Mouse (Mus musculus) mouse trophoblast stem cell (cell line): ENCODE measurements at regions not wholly inside any gene's neighbourhood (a gene's known extent, or its start where the extent isn't known, plus 50 kb on each side); places are given as distances from the start of the nearest gene placed in this dataset.

Source experiments
- in situ Hi-C, 2 experiments: fragments of 300-500 bp; cut with MseI, MboI; formaldehyde crosslinking; loops; 2 replicates in 1 of 2; 3 replicates in 1 of 2; pipeline ENCODE4 v1.15.1; 2025

- in situ Hi-C loops, result no loop called here
Observed at GRCm38 (mm10) chrX:142540264-142540663, 140.9 kb upstream of the Tmem164 start.

- in situ Hi-C loops, result loop anchor here (5.0 to 10.0 kb wide), 2 partner anchors 253 to 255 kb away; no protein-coding TSS in a partner anchor
Observed at GRCm38 (mm10) chrX:142552196-142552595, 129.0 kb upstream of the Tmem164 start.

DNA sequence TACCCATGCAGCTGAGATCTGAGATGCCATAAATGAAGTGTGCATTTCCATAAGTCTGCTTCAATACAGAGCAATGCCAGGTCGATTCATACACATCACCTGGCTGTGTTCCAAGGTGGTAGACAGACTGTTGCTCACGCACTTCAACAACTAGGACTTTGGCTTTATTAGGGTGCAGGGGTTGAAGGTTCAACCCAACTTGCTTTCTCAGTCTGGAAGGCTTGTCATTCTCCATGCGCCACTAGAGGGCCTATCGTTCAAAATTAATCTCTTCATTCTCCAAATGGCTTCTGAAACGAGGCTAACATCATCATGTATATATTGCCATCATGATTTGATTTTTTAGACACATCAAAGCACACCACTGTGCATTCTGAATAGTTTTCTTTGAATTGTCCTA is 127.0 kb upstream of the Tmem164 start:
- in situ Hi-C loops, result loop anchor here (5.0 to 10.0 kb wide), 2 partner anchors 251 to 253 kb away; no protein-coding TSS in a partner anchor

GRCm38 (mm10) chrX:142557496-142557895 is 123.7 kb upstream of the Tmem164 start:
- in situ Hi-C loops, result loop anchor here in 1 of 2 experiments (10.0 kb wide), 1 partner anchor 247 kb away; no protein-coding TSS in a partner anchor

DNA sequence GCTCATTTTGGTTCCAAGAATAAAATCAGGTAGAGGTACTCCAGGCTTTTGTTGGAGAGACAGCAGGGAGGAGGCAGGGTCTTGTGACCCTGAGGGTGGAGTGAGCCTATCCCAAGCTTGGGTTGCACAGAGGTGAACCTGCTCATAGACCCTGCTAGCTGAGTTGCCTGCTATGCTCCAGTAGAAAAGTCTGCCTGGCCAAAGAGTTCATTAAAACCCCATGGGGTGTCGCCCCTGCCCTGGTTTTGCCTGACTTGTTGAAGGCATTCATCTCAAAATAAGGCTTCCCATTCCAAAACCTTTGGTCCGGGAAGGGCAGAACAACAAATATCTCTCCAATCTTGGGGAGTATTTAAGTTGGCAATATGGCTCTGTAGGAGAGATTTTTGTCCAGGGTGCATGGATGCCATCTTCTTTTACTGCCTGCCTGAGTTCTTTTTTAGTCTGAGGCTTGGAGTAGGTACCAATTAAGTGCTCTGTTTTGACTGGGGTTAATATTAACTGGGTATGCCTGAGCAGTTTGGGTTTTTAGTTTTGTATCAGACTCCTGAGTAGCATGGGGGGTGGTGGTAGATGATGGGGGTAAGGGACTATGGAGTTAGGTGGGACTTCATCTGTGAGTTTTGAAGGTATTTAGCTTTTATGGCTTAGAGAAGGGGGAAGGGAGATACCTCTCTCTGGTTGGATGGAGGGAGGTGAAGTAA is 120.8 kb upstream of the Tmem164 start:
- in situ Hi-C loops, result no loop called here

- in situ Hi-C loops, result no loop called here
Observed at GRCm38 (mm10) chrX:142561788-142562187, 119.4 kb upstream of the Tmem164 start.

DNA sequence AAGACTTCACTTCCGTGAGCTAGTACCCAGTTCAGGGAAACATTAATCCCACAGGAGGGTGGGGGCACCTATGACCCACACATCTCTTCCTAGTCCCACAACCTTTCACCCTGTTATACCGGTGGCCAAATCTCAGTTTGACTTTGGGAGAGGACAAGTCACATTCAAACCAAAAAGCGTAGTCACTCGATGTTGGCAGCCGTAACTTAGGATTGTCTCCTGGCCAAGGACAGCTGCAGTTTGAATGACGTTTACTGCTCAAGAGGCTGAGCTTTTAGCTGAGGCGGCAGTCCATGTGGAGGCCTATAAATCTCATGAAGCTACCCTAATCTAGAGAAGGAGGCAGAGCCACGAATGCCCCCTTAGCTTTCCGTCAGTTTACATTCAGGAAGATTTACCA is 117.0 kb upstream of the Tmem164 start:
- in situ Hi-C loops, result no loop called here

DNA sequence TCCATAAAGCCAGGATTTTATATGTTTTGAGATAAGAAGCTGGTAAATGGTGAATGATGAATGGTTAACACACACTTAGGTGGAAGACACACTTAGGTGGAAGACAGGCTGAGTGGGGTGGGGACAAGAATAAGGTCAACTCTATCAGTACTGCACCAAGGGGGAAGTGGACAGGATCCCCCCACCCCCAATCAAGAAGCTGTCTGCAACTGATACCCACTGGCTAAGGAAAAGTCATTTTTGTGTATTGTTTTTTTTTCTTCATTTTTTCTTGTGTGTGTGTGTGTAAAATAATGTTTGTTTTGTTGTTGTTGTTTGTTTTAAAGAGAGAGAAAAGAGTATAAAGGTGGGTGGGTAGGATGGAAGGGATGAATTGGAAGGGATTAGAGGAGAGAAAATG is 109.4 kb upstream of the Tmem164 start:
- in situ Hi-C loops, result no loop called here

DNA sequence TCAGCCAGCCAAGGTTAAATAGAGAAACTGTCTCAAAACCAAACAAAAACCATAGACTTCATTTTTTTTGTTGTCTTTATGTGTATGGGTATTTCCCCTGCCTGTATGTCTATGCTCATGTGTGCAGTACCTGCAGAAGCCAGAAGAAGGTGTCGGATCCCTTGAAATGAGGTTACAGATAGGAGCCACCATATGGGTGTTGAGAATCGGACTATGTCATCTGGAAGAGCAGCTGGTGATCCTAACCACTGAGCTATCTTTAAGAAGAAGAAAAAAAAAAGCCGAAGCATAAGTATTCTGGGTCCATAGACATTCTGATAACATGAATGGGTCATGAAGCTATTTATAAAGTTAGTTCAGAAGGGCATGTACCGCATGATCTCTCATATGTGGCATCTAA is 107.2 kb upstream of the Tmem164 start:
- in situ Hi-C loops, result no loop called here

DNA sequence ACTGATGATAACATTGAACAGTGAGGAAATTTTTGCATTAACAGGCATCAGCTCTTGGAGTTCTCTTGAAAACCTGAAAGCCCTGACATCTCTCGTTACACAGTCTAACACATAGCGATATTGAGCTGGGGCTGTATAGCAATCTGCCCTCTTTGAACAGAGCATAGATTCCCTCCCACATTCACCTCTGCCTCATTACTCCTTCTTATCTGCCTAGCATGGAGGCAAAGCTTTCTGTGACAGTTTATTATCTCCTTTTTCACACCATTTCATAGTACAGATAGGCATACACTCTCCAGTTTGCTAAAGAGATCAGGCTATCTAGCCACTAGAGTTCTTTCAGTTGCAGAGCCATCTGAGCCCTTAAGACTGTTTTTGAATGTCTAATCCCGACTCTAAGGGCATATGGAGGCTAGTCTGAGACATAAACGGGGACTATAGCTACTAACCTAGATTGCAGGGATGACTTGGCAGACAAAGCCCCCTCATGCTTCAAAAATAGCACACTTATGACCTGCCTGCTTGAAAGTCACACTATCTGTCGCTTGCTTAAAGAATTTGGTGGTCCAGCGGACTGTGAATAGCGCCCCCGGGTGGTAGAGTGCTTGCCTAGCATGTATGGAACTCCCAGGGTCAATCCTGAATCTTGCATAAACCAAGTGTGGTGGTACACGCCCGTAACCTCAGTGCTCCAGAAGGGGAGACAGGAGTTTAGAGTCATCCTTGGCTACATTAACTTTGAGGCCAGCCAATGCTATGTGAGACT is 106.1 kb upstream of the Tmem164 start:
- in situ Hi-C loops, result no loop called here

- in situ Hi-C loops, result no loop called here
Observed at GRCm38 (mm10) chrX:142576127-142576526, 105.1 kb upstream of the Tmem164 start.

DNA sequence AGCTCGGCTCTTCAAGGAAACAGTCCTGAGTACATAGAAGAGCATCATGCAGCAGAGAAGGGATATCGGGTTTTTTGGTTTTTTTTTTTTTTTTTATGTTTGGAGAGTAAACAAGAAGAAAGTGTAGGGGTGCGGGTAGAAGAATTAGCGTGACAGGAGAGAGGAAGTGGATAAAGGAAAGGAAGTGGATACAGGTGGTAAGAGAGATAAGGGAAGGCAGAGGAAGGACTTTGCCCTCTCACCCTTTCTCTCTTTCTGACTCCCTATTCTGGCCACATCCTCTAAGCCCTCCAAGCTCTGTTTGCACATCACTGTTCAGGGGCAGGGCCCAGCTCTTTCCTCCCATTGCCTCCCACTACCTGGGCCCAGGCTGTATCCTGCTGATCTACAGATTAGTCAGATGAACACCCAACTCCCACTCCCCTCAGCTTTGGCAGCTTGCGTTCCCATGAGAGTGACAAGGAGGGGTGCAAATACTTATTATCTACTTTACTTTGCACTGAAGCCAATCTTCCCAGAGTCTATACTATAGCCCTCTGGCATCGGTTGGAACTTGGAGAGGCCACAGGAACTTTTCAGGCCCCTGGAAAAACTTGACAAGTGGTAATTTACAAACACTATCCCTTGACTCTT is 103.6 kb upstream of the Tmem164 start:
- in situ Hi-C loops, result no loop called here

DNA sequence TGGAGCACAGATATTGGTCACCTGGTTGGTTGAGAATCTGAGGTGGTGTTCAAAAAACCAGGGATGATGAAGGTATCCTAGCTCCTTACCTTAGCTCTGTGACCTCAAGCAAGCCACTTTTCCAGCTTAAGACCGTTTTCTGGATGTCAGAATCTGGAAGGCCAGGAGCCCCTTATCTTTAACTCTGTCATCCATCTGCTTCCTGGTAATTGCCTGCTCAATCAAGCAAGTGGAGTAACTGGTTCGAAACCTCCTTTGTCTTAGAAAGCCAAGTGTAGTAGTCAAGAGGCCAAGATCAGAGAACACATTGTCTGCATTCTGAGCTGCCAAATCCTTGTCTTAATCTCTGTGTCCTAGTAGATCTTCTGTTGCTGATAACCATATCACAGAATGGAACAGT is 95.9 kb upstream of the Tmem164 start:
- in situ Hi-C loops, result no loop called here

GRCm38 (mm10) chrX:142599377-142599776 is 81.8 kb upstream of the Tmem164 start:
- in situ Hi-C loops, result no loop called here

DNA sequence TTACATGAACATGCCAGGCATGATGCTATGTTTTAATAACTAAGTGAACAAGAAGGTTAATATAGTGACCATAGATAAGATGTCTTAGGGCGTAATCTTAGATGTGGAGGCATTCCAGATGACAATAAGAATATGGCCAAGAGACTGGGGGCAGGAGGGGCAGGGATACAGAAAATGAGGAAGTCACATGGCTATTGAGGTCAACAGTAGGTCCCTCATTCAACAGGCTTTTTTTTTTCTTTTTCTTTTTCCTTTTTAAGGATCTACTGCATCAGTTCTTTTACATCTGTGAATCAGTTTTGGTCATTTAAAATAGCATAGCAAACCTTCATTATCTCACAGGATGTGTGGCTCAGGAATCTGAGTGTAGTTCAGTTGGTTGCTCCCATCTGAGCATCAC is 80.4 kb upstream of the Tmem164 start:
- in situ Hi-C loops, result no loop called here

- in situ Hi-C loops, result no loop called here
Observed at GRCm38 (mm10) chrX:142605088-142605487, 76.1 kb upstream of the Tmem164 start.

GRCm38 (mm10) chrX:142606595-142607205 is 74.5 kb upstream of the Tmem164 start:
- in situ Hi-C loops, result no loop called here

- in situ Hi-C loops, result no loop called here
Observed at GRCm38 (mm10) chrX:142616189-142616872, 64.9 kb upstream of the Tmem164 start.

DNA sequence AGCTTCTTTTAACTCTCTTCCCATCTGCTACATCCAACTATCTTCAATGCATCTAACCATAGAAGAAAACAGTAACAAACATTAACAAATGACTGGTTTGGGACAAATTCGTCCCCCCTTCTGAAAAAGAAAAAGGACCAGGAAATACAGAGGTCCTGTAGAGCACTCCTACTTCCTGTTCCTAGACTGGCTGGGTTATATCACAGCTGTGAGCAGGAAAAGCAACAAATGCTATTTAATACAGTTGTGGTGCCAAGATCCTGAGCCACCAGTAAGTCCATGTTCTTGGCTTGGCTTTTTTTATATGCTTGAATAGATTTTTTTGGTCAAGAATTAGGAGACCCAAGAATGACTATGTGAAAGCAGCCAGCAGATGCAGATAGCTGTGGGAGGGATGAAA is 62.8 kb upstream of the Tmem164 start:
- in situ Hi-C loops, result no loop called here

DNA sequence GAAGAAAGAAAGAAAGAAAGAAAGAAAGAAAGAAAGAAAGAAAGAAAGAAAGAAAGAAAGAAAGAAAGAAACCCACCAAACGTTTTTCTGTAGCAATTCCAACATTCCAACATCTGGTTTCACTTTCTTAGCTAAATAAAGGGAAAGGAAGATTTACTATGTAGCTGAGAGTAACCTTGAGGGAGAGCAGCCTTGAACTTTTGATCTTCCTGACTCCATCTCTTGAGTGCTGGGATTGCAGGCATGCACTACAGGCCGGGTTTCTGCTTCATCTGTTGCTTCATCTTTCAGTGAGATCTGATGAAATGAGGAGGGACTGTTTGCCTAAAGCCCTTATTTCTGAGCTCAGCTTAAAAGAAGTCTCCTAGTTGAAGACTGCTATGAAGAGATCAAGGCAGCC is 57.8 kb upstream of the Tmem164 start:
- in situ Hi-C loops, result no loop called here

DNA sequence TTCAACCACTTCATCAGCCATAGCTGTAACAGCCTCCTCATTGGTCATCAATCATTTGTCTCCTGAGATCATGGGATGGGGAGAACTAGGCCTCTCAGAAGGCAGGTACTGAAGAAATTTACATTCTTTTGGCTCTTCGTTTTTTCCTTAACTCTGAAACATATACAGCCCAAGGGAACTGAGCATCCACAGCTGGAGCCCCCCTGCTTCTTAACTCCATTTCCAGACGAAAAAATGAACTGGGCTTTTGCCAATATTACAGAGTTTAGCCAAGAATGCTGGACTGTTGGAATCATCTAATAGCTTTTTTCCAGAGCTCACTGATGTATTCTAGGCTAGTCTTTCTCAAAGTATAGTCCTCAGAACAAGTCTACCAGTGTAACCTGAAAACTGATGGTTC is 57.3 kb upstream of the Tmem164 start:
- in situ Hi-C loops, result no loop called here
